In genomic region chr14:60895172-60896000, GRCm38 (mm10) we compare ENCODE assay signal across 14 mouse cellular contexts.
DNase-seq lines count a peak whose midpoint lies in the region; ATAC-seq and TF ChIP-seq lines count a peak whose summit lies in the region.
"Had no signal": no experiment of that assay in that cellular context is flagged by ENCODE, and none has a peak within 500 bp of the region (broad histone marks: within the 10 kb centered on the region; RNA-seq: fewer than 3 reads in every experiment).

No protein-coding gene starts in this region.

- DNase-seq in lung, postnatal 10 days = peak; percentile 21
- DNase-seq in lung, adult 2 months = no peak
- DNase-seq in limb, embryonic 10.5 days (ENCODE audit: low spot score) = no peak
- DNase-seq in forebrain, embryonic 10.5 days (ENCODE audit: extremely low spot score, low spot score) = no peak
- DNase-seq in gastrocnemius, adult 18-20 months (ENCODE audit: low spot score) = no peak
- DNase-seq: cerebellum, adult 11 months; kidney, postnatal 14 days had no signal

- 0 out of 2 replicates have a peak overlapping the region, but pooled peaks have one; percentile 4 for H3K4me2 ChIP-seq in embryonic facial prominence, embryonic 15.5 days (replicated peaks)
- no peak overlapping the region for H3K4me2 ChIP-seq in stomach, embryonic 16.5 days (ENCODE audit: low read depth, low read length)
- H3K4me2 ChIP-seq: hindbrain, embryonic 13.5 days had no signal

- H3K9ac ChIP-seq in embryonic facial prominence, embryonic 15.5 days = no peak overlapping the region
- peak overlapping the region; percentile 44 for H3K9ac ChIP-seq in stomach, embryonic 16.5 days (ENCODE audit: low read length)
- H3K9ac ChIP-seq: hindbrain, embryonic 13.5 days had no signal

- H3K9me3 ChIP-seq in embryonic facial prominence, embryonic 15.5 days (replicated peaks) = no peaks in the 10 kb centered on the region
- no peaks in the 10 kb centered on the region for H3K9me3 ChIP-seq in limb, embryonic 10.5 days (replicated peaks)
- no peaks in the 10 kb centered on the region for H3K9me3 ChIP-seq in stomach, embryonic 16.5 days (replicated peaks; ENCODE audit: control insufficient read depth, low read length)
- H3K9me3 ChIP-seq in forebrain, embryonic 10.5 days = no peaks in the 10 kb centered on the region
- H3K9me3 ChIP-seq: hindbrain, embryonic 13.5 days had no signal

- H3K4me1 ChIP-seq in lung, adult 2 months (ENCODE audit: control insufficient read depth, insufficient read depth, low read length) = peaks cover 4% of the 10 kb centered on the region; the same call in 1 of the 2 replicates
- peaks cover 25% of the 10 kb centered on the region; the same call in 1 of the 2 replicates for H3K4me1 ChIP-seq in embryonic facial prominence, embryonic 15.5 days
- H3K4me1 ChIP-seq in limb, embryonic 10.5 days = peaks cover 4% of the 10 kb centered on the region; the same call in 1 of the 2 replicates
- 0 out of 2 replicates have a peak, but pooled peaks cover 4% of the 10 kb centered on the region for H3K4me1 ChIP-seq in stomach, embryonic 16.5 days (ENCODE audit: control insufficient read depth, insufficient read depth, low read length)
- peaks cover 31% of the 10 kb centered on the region for H3K4me1 ChIP-seq in forebrain, embryonic 10.5 days
- H3K4me1 ChIP-seq: hindbrain, embryonic 13.5 days had no signal

- WGBS in lung, adult 2 months = 62% methylated on average over 19 of the region's 19 CpGs
- 45% methylated on average over 19 of the region's 19 CpGs for WGBS in embryonic facial prominence, embryonic 15.5 days
- 82% methylated on average over 19 of the region's 19 CpGs for WGBS in limb, embryonic 10.5 days
- 74% methylated on average over 19 of the region's 19 CpGs for WGBS in stomach, embryonic 16.5 days
- 84% methylated on average over 19 of the region's 19 CpGs for WGBS in forebrain, embryonic 10.5 days

- ATAC-seq in embryonic facial prominence, embryonic 15.5 days (ENCODE audit: insufficient number of reproducible peaks, low FRiP score, low TSS enrichment, low read depth) = no peak
- ATAC-seq in stomach, embryonic 16.5 days (ENCODE audit: insufficient read depth, low FRiP score) = no peak
- ATAC-seq in erythroblast, adult 5-6 weeks (replicated peaks; ENCODE audit: low FRiP score, poor library complexity, severe bottlenecking) = no peak

- H3K36me3 ChIP-seq in embryonic facial prominence, embryonic 15.5 days = no peaks in the 10 kb centered on the region
- H3K36me3 ChIP-seq in limb, embryonic 10.5 days = no peaks in the 10 kb centered on the region
- no peaks in the 10 kb centered on the region for H3K36me3 ChIP-seq in stomach, embryonic 16.5 days (ENCODE audit: control insufficient read depth, insufficient read depth, low read length)
- no peaks in the 10 kb centered on the region; the same call in 1 of the 2 replicates for H3K36me3 ChIP-seq in forebrain, embryonic 10.5 days (replicated peaks)
- H3K36me3 ChIP-seq: hindbrain, embryonic 13.5 days had no signal

- H3K27ac ChIP-seq in embryonic facial prominence, embryonic 15.5 days (replicated peaks) = peak overlapping the region; percentile 75
- H3K27ac ChIP-seq in limb, embryonic 10.5 days = 0 out of 2 replicates have a peak overlapping the region, but pooled peaks have one; percentile 9
- peak overlapping the region; percentile 9 for H3K27ac ChIP-seq in stomach, embryonic 16.5 days (ENCODE audit: low read length)
- no peak overlapping the region for H3K27ac ChIP-seq in forebrain, embryonic 10.5 days
- H3K27ac ChIP-seq: hindbrain, embryonic 13.5 days had no signal

- TF ChIP-seq POLR2A in lung, adult 2 months (IDR thresholded peaks at IDR 0.05; ENCODE audit: borderline replicate concordance, extremely low read depth, low read depth, low read length) = no peak

- no peak overlapping the region for H3K4me3 ChIP-seq in lung, adult 2 months (replicated peaks; ENCODE audit: extremely low read depth, low read depth, low read length)
- no peak overlapping the region for H3K4me3 ChIP-seq in embryonic facial prominence, embryonic 15.5 days (replicated peaks)
- H3K4me3 ChIP-seq in limb, embryonic 10.5 days = no peak overlapping the region
- H3K4me3 ChIP-seq in stomach, embryonic 16.5 days (replicated peaks; ENCODE audit: low read length) = no peak overlapping the region
- H3K4me3 ChIP-seq in forebrain, embryonic 10.5 days = no peak overlapping the region
- H3K4me3 ChIP-seq: erythroblast, embryonic 14.5 days; hindbrain, embryonic 13.5 days; myocyte had no signal

- no peaks in the 10 kb centered on the region for H3K27me3 ChIP-seq in embryonic facial prominence, embryonic 15.5 days
- no peaks in the 10 kb centered on the region for H3K27me3 ChIP-seq in limb, embryonic 10.5 days (ENCODE audit: low read depth, poor library complexity, severe bottlenecking)
- no peaks in the 10 kb centered on the region for H3K27me3 ChIP-seq in stomach, embryonic 16.5 days (ENCODE audit: control insufficient read depth, insufficient read depth, low read length)
- no peaks in the 10 kb centered on the region for H3K27me3 ChIP-seq in forebrain, embryonic 10.5 days (ENCODE audit: poor library complexity, severe bottlenecking)
- H3K27me3 ChIP-seq: CH12.LX; hindbrain, embryonic 13.5 days had no signal

- TF ChIP-seq CTCF in lung, adult 2 months (IDR thresholded peaks at IDR 0.05; ENCODE audit: insufficient read depth, low read length) = no peak
